Mouse (Mus musculus) G1E (cell line): Measurements from ENCODE around the gene Gm5767. TPM values are rescaled to one million over a fixed set of nuclear protein-coding genes. Genes with fewer than 3 reads are reported as not detected.

Experiments
- ATAC-seq: 2 replicates; pipeline ENCODE4 v1.8.0; 2016; ENCODE audit warnings: mild to moderate bottlenecking; ENCODE audit not compliant: insufficient number of reproducible peaks, poor library complexity, low FRiP score, severe bottlenecking; ENCODE audit errors: extremely low read depth
- DNase-seq: peaks from one replicate; pipeline ENCODE4 v3.0.0; 2012; ENCODE audit warnings: low spot score
- H3K27me3 ChIP-seq: 2 replicates; pipeline ENCODE4 v1.6.1; 2012; ENCODE audit warnings: mild to moderate bottlenecking, low read length, inconsistent platforms; ENCODE audit not compliant: insufficient read depth
- H3K36me3 ChIP-seq: replicated peaks from 2 replicates; pipeline ENCODE3; 2012; ENCODE audit warnings: mild to moderate bottlenecking, inconsistent platforms
- H3K4me1 ChIP-seq: 2 replicates; pipeline ENCODE4 v1.6.1; 2012; ENCODE audit warnings: low read depth, low read length, inconsistent platforms, mixed read lengths; ENCODE audit not compliant: insufficient read depth
- H3K4me3 ChIP-seq: 2 replicates; pipeline ENCODE4 v1.5.1; 2012; ENCODE audit warnings: low read depth, mild to moderate bottlenecking, inconsistent platforms, low read length, moderate library complexity, mixed read lengths
- H3K9me3 ChIP-seq: replicated peaks from 2 replicates; pipeline ENCODE4 v1.6.1; 2012; ENCODE audit warnings: inconsistent platforms
- CTCF ChIP-seq: IDR thresholded peaks from 2 replicates; pipeline ENCODE4 v1.5.1; 2012; ENCODE audit warnings: low read depth, low read length, inconsistent platforms, mixed read lengths
- GATA1 ChIP-seq: IDR thresholded peaks from 2 replicates; pipeline ENCODE4 v1.6.1; 2012; ENCODE audit warnings: borderline replicate concordance, low read length, inconsistent platforms, mixed read lengths
- GATA2 ChIP-seq: IDR thresholded peaks from 2 replicates; pipeline ENCODE4 v1.6.1; 2012; ENCODE audit warnings: low read depth, low read length, inconsistent platforms, borderline replicate concordance
- POLR2AphosphoS5 ChIP-seq: IDR thresholded peaks from 2 replicates; pipeline ENCODE4 v1.6.1; 2012; ENCODE audit warnings: low read depth, low read length, inconsistent platforms; ENCODE audit not compliant: insufficient replicate concordance
- TAL1 ChIP-seq: conservative IDR thresholded peaks from 2 replicates; pipeline ENCODE4 v1.6.1; 2012; ENCODE audit warnings: low read depth, low read length, inconsistent platforms, mixed read lengths
- polyA plus RNA-seq: library from polyadenylated mRNA; stranded (reverse); fragments of >175 nt; gene quantifications from 2 replicates; pipeline ENCODE4 v1.2.3, GENCODE M21; 2012
- total RNA-seq, 2 experiments: library from RNA; stranded (forward) in 1 of 2; stranded (reverse) in 1 of 2; fragments of 200-1000 nt in 1 of 2; fragments of >200 nt in 1 of 2; fragmentation: Nextera tagmentation in 1 of 2; gene quantifications; 2 replicates each; pipeline ENCODE4 v1.2.3; 2014 to 2017

The Gm5767 gene
- total RNA-seq (2014; fragmentation: Nextera tagmentation) (not detected in 2 replicates), total RNA-seq (2017) (not detected in 2 replicates), polyA plus RNA-seq (not detected in 2 replicates)

DNA sequence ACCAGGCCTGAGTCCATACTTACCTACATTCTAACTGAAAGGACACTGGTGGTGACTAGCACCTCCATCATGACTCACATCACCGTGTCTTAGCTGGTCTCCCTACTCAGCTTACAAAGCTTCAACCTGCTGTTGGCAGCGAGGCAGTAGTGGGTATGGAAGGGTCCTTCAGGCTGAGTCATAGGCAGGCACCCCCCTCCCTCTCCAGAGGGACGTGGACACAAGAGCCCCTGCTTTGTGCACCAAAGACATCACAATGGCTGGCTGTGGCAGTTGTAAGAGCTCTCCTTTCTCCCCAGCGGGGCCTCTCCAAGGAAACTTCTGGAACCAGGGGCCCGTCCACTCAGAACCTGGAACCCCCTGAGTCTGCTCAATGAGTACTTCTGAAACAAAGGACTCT, at the start of gene Gm5767:
Gene Gm5767 (plus strand): TSS at position 301 of the 400 bp plus-strand sequence.
- no peaks in the 10 kb centered on the region for H3K9me3 ChIP-seq
- H3K36me3 ChIP-seq, result peaks cover 22% of the 10 kb centered on the region
- TF ChIP-seq CTCF, result no peak
- no peak for TF ChIP-seq GATA1
- no peak for TF ChIP-seq POLR2AphosphoS5
- TF ChIP-seq GATA2, result no peak
- TF ChIP-seq TAL1, result no peak
- peaks cover 2% of the 10 kb centered on the region; the same call in 1 of the 2 replicates for H3K27me3 ChIP-seq
- DNase-seq (no peak), ATAC-seq (no peak)
- no peak within 1 kb of the TSS for H3K4me3 ChIP-seq
- H3K4me1 ChIP-seq, result peaks cover 29% of the 10 kb centered on the region

DNA sequence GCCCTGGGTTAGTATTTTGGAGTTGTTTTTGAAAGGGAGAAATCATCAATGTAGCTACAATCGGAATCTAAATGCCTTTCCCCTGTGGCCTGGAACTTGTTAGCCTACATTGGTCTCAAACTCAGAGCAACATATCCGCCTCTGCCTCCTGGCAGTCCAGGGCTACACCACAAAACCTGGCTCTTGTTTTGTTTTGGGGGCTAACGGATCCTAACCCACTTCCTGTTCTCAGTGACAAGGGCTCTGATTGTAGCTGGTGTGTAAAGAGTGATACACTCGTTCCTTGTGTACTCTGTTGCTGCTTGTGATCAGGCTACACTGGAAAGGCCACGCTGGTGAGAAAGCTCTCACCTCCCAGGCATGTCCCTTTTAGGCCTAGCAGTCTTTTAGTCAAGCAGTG, 49.1 kb upstream of the Gm5767 start:
- no peak for DNase-seq
- ATAC-seq, result no peak
- peaks cover 41% of the 10 kb centered on the region for H3K4me1 ChIP-seq
- no peak overlapping the region for H3K4me3 ChIP-seq
- no peaks in the 10 kb centered on the region for H3K9me3 ChIP-seq
- H3K36me3 ChIP-seq, result peaks cover 91% of the 10 kb centered on the region
- TF ChIP-seq CTCF (no peak), GATA1 (no peak), TAL1 (no peak), POLR2AphosphoS5 (no peak), GATA2 (no peak)
- no peaks in the 10 kb centered on the region for H3K27me3 ChIP-seq

DNA sequence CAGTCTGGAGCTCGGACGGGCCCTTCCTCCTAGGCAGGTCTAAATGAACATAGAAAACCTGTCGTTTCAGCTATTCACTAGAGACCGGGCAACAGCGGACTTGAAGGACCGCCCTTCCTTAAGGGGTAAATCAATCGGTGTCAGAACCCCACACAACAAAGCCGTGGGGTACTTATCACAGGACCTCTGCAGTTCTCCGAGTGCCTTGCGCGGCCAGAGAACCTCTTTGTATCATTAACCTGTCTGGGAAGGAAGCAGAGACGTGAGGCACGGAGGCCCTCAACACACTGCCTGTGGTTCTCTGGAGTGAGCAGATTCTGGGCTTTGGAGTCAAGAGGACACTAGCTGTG, 43.7 kb upstream of the Gm5767 start:
- H3K36me3 ChIP-seq, result peaks cover 74% of the 10 kb centered on the region
- H3K4me3 ChIP-seq, result peak overlapping the region; percentile 86
- no peaks in the 10 kb centered on the region for H3K27me3 ChIP-seq
- no peaks in the 10 kb centered on the region for H3K9me3 ChIP-seq
- TF ChIP-seq CTCF, result no peak
- TF ChIP-seq TAL1, result no peak
- TF ChIP-seq GATA2, result no peak
- TF ChIP-seq GATA1, result no peak
- DNase-seq (peak; percentile 35), ATAC-seq (no peak)
- peaks cover 58% of the 10 kb centered on the region for H3K4me1 ChIP-seq

DNA sequence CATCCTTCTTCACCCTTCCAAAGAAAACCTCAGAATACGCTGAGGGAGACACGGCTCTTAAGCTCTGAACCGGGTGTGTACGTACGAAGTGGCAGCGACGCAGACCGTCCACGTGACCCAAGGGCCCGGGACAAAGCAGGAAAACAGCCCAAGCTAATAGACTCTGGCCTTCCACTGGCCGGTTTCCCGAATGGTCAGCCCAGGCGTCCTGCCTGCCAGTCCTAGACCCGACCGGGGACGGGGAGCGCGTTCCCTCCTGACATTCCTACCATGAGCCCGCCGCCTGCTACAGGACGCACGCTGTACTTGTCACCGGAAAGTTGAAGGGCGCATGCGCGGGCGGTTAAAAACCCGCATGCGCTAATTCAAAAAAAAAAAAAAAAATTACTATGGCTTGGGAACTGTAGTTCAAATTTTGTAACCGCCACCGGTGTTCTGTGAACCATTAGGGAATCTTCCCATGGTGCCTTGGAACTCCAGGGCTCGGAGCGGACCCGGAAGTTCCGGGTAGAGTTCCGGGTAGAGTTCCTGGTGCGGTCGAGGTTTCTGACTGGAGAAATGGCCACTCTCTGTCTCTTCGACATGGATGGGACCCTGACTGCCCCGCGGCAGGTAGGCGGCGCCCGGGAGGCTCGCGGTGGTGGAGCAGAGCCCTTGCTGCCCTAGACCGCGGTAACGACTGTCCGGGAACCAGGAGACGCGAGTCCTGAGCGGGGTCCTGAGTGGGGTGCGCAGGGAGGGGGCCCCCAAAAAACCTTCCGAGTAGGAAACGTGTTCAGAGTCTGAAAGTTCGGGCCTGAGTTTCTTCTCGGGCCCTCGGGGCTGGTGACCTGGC, 43.1 kb upstream of the Gm5767 start, which contains the start of the genes Pmm2 and Tmem186:
Gene Pmm2 (plus strand): TSS at position 458 of the 835 bp plus-strand sequence.
Gene Tmem186 (minus strand): TSS at position 496 of the 835 bp plus-strand sequence.
- peak; percentile 74 for ATAC-seq
- Histone ChIP-seq H3K36me3 (peaks cover 74% of the 10 kb centered on the region), H3K4me1 (peaks cover 57% of the 10 kb centered on the region)

DNA sequence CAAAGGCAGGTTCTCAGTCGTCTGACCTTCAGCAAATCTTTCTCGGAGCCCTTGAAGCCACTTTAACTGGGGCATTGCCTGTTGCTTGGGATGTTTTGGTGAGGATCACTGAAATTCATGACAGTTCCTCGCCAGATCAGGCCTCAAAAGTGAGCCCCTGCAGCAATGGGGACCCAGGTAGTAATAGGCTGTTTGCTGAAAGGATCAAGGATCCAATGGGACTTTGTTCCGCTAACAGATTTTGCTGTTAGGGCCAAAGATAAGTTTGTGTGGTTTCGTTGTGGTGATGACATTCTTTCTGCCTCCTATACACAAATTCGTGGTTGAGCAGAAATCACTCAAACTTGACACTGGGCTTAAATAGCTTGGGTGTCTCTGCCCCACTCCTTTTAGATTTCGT, 42.4 kb upstream of the Gm5767 start:
- H3K36me3 ChIP-seq, result peaks cover 74% of the 10 kb centered on the region
- ATAC-seq, result no peak
- no peak for TF ChIP-seq CTCF
- TF ChIP-seq TAL1, result no peak
- no peak for TF ChIP-seq GATA1
- no peak for TF ChIP-seq GATA2
- TF ChIP-seq POLR2AphosphoS5, result no peak
- H3K4me3 ChIP-seq, result peak overlapping the region; percentile 86
- no peaks in the 10 kb centered on the region for H3K9me3 ChIP-seq
- H3K27me3 ChIP-seq, result no peaks in the 10 kb centered on the region
- no peak for DNase-seq
- H3K4me1 ChIP-seq, result peaks cover 57% of the 10 kb centered on the region

More for the DNA sequence above, 43.1 kb upstream of the Gm5767 start, which contains the start of the genes Pmm2 and Tmem186:
- DNase-seq, result peak; percentile 84
- no peaks in the 10 kb centered on the region for H3K9me3 ChIP-seq
- peak within 1 kb of the TSS; percentile 86 for H3K4me3 ChIP-seq
- no peaks in the 10 kb centered on the region for H3K27me3 ChIP-seq
- TF ChIP-seq POLR2AphosphoS5 (no peak), TAL1 (no peak), GATA2 (no peak), CTCF (no peak), GATA1 (no peak)

DNA sequence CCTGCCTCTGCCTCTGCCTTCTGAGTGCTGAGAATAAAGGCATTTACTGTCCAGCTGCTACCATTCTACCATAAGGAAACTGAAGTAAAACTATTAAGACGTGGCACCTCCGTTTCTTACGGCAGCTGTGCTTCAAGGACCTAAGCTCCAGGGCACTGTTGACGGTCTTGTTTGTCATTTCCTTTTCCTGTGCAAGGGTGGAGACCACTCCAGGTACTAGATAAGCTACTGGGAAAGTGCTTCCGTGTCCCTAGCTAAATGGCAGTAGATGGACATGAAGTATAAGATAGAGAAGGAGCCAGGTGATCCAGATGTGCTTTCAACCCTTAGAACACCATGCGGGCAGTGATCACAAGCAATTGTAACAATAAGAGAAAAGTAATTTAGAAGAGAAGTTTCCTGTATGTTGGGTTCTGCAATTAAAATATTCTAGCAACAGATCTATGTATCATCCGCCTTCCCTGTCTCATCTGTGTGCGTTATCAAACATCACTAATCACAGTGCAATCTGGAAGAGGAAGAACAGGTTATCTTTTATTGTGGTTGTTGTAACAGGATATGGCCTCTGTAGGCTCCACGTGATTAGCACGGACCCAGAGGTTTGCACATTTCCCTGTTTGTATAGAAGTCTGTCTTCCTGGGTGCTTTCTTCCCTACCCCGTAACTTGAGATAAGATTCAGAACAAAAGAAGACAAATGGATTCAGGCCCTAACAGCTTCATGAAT, 40.9 kb upstream of the Gm5767 start:
- DNase-seq (no peak), ATAC-seq (0 out of 2 replicates have a peak, but pooled peaks have one; percentile 5)
- peaks cover 46% of the 10 kb centered on the region for H3K4me1 ChIP-seq
- peaks cover 74% of the 10 kb centered on the region for H3K36me3 ChIP-seq
- no peak overlapping the region; the same call in 1 of the 2 replicates for H3K4me3 ChIP-seq
- no peaks in the 10 kb centered on the region for H3K27me3 ChIP-seq
- no peaks in the 10 kb centered on the region for H3K9me3 ChIP-seq
- TF ChIP-seq TAL1 (no peak), GATA2 (no peak), POLR2AphosphoS5 (no peak)
